Mouse (Mus musculus) liver, postnatal 0 days (tissue): ENCODE measurements around the gene Pced1b.

Source experiments
- CTCF ChIP-seq: sonication (generic); IDR thresholded peaks from 2 replicates; pipeline ENCODE4 v1.5.1; 2016; ENCODE audit warnings: antibody characterized with exemption, low read depth
- EP300 ChIP-seq: IDR thresholded peaks from 2 replicates; pipeline ENCODE4 v1.6.1; 2016; ENCODE audit warnings: antibody characterized with exemption, low read depth, mild to moderate bottlenecking

DNA sequence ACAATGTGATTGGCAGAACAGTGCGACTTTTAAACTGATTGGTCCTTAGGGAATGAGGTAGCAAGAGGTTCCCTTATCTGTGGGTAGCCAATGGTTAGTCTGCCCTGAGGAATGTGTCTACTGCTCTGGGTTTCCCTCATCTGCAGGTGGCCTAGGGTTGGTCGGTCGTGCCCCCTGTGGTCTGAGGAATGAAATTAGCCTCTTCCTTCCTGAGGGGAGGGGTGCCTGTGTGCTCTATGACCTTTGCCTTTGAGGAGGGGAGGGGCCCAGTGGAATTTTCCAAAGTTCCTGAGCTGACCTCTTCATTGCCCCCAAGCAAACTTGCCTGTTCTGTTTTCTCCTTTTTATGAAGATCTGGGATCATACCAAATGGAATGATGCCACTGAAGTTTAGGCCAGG lies 174.6 kb downstream of the Pced1b start:
- TF ChIP-seq CTCF, result no peak
- no peak for TF ChIP-seq EP300
